Mouse (Mus musculus): ENCODE measurements around the gene Mtss1l.
"Not testable (repeated sequence)": the region's sequence is repeated elsewhere in the genome, so short reads cannot be mapped to it uniquely, and the experiment has no call there.

The Mtss1l gene

DNA sequence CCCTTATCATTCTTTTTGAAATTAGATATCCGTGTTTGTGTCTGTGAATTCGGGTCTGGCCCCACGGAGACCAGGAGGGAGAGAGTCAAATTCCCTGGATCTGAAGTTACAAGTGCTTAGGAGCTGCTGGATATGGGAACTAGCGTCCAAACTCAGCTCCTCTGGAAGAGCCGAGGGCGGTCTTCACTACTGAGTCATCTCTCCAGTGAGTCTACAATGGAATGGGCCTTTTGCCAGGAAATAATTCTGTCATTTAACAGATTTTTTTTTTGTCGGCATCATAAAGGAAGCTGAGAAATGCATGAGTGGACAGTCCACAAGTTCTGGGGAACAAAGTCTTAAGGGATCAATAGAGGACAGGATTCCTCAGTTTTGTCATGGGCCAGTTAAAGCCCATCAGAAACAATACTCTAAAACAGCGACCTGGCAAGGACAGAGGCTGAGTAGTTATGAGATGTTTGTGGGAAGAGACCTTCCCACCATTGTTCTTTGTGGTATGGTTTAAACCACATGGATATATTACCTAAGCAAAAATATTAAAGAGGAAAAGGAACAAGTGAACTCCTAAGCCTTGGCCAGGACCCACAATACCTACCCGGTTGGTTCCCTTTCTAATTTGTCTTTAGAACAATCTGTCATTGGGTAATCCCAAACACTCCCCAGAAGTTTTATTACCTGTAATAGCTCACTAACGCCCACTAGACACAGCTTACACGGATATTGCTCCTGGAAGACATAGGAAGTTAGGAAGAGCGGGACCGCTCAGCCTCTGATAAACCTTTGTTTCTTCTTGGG is 58.8 kb downstream of the Mtss1l start:
- no peak for DNase-seq (ENCODE audit: low spot score)

DNA sequence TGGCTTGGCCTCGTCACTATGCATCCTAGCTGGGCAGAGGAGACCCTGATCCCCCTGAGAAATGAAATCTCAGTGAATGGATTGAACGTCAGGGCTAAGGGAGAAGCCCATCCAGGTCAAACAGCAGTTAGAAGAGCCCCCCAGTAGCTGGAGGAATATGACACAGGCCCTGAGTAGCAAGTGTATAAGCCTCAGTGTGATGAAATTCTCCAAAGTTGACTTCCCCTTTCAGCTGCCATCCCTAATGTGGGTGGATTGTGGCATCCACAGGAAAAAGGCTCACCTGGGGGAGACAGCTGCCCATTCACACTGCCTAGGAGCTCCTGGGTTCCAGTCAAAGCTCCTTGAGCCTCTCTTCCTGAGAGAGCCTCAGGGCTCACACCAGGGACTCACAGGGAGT is 64.1 kb downstream of the Mtss1l start:
- no peak for DNase-seq (ENCODE audit: low spot score)

DNA sequence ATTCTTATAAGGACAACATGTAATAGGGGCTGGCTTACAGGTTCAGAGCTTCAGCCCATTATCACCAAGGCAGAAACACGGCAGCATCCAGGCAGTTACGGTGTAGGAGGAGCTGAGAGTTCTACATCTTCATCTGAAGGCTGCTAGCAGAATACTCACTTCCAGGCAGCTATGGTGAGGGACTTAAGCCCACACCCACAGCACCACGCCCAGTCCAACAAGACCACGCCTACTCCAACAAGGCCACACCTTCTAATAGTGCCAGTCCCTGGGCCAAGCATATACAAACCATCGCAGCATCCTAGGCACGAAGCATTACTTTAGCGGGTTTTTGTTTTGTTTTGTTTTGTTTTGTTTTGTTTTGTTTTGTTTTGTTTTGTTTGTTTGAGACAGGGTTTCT is 65.2 kb downstream of the Mtss1l start:
- not testable (repeated sequence) for DNase-seq (ENCODE audit: low spot score)

DNA sequence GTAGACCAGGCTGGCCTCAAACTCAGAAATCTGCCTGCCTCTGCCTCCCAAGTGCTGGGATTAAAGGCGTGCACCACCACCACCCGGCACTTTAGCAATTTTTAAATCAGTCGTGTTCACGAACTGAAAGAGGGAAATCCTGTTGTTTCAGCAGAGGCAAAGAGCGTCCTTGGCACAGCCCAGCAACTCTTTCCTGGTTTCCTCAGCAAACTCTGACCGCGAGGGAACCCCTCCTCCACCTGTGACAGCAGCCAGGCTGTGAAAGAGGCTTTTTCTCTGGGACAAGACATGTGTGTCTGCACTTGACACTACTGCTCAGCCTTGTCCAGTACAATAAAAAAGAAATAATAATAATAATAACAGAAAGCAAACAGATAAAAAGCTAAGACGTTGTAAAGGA is 65.7 kb downstream of the Mtss1l start:
- no peak for DNase-seq (ENCODE audit: low spot score)

DNA sequence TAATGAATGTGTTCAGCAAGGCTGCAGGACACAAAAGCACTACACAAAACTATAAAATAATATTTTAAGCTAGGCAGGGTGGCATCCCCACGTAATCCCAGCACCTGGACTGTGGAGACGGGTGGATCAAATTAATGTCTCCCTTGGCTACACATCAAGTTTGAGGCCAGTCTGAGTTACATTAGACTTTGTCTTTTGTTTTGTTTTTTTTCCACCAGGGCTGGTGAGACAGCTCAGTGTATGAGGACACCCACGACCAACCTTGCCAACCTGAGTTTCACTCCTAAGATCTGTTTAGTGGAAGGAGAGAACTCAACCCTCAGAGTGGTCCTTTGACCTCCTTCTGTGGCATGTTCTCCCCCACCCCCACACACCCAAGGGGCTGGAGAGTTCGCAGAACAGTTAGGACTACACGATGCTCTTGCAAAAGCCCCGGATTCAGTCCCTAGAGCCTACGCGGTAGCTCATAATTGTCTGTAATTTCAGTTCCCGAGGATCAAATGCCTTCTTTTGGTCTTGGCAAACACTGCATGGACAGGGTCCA is 66.2 kb downstream of the Mtss1l start:
- no peak for DNase-seq (ENCODE audit: low spot score)

DNA sequence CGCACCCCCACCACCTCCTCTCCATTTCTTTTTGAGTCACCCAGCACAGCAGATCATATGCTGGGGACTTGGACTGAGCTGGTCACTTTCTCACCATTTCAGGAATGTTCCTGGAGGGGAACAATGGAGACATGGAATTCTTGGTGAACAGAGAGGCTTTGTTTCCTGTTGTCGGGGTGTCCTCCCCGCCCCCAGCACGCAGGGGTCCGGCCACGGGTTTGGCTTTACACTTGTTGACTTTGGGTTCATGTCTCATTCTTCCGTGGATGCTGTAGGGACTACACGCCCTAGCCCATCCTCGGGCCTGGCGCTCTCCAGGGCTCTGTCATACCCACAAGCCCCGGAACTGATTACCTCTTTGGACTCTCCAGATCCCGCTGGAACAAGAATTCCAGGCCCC is 67.7 kb downstream of the Mtss1l start:
- DNase-seq (ENCODE audit: low spot score) = no peak

DNA sequence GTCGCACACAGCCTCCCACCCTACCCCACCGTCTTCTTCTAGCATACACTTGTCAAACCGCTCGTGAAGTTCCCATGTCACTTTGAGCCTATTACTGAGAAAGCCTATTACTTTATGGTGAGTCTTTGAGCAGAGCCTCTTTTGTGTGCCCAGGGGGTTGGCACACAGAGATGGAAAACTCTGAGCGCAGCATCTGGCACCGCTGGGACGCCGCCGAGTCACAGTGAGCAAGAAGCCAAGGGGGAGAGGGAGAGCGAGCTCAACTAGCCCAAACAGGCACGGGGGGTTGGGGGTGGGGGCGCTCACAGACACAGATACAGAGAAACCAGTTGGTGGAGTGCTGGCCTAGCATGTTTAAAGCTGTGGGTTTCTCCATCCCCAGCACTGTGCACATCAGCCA is 68.3 kb downstream of the Mtss1l start:
- no peak for DNase-seq (ENCODE audit: low spot score)

DNA sequence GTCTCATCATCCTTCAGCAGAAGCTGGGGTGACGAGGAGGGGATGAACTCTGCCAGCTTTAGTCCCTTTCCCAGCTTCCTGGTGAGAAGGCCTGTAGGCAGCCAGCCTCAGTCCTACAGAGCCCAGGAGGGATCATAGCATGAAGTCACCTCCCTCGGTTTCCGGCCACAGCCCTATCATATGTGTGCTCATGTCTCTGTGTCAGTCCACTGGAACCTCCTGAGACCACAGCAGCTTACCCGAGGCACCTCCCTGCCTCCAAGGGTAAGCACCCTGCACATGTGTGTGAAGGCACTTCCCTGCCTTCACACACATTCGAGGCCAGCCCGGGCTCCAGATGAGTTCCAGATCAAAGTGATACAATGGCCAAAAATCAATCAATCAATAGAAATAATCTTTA is 69.0 kb downstream of the Mtss1l start:
- DNase-seq (ENCODE audit: low spot score) = no peak

All from yolk sac, embryonic 10.5 days (tissue).